In the genomic region with DNA sequence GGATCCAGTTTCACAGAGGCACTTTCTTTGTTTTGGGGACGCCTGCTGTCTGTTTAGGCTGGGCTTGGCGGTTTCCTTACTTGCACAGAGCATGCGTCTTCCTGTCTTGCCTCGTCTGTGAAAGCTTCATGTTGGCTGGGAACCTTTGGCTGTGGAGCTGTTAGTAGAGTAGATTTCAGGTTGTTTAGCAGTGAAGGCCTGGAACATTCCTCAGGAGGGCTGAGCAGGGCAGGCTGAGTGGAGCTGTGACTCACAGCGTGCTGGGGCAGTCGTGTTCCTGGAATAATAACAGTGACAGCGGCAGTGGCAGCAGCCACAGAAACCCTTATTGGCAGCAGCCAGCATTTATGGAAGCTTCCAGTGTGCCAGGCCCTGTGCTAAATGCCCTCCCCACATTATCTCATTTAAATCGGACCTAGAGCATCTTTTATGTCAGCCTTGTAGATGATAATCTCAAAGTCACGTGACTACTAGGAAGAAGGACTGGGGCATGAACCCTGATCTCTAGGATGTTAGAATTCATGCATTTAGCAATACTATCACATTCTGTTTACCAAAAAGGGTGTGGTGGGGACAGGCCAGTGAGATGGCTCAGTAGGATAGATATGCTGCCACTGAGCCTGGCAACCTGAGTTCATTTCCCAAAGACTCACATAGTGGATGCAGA, we compare ENCODE assay signal across 8 mouse cellular contexts. TPM values are rescaled to one million over a fixed set of nuclear protein-coding genes. Genes with fewer than 3 reads are reported as not detected.
DNase-seq lines count a peak whose midpoint lies in the region; ATAC-seq and TF ChIP-seq lines count a peak whose summit lies in the region.

No protein-coding gene starts in this region.

- 67% methylated on average over 9 of the region's 9 CpGs for WGBS in embryonic facial prominence, embryonic 10.5 days
- 91% methylated on average over 9 of the region's 9 CpGs for WGBS in thymus, adult 2 months
- 63% methylated on average over 9 of the region's 9 CpGs for WGBS in liver, embryonic 12.5 days (ENCODE audit: insufficient replicate concordance)

- DNase-seq in frontal cortex, postnatal 10 days (ENCODE audit: low spot score in 2 of 2): no peak
- DNase-seq in 3T3-L1 (ENCODE audit: low read depth, low spot score): peak; percentile 77
- DNase-seq in embryonic facial prominence, embryonic 10.5 days (ENCODE audit: low spot score): peak; percentile 10
- peak; percentile 22 to 25 for DNase-seq in layer of hippocampus, postnatal 10 days (ENCODE audit: low spot score in 2 of 2)
- no peak for DNase-seq in thymus, adult 2 months
- no peak for DNase-seq in spleen, adult 12 weeks (ENCODE audit: low spot score)

- no peak overlapping the region for H3K4me2 ChIP-seq in liver, embryonic 12.5 days

- no peaks in the 10 kb centered on the region for H3K27me3 ChIP-seq in embryonic facial prominence, embryonic 10.5 days (replicated peaks; ENCODE audit: low read depth, poor library complexity, severe bottlenecking)
- no peaks in the 10 kb centered on the region for H3K27me3 ChIP-seq in thymus, adult 2 months (ENCODE audit: control insufficient read depth, insufficient read depth, low read length)
- H3K27me3 ChIP-seq in liver, embryonic 12.5 days (replicated peaks): no peaks in the 10 kb centered on the region

- TF ChIP-seq CTCF in thymus, adult 2 months (IDR thresholded peaks at IDR 0.05; ENCODE audit: borderline replicate concordance, control insufficient read depth, extremely low read depth, insufficient read depth, low read length, poor library complexity): no peak

- no peak for TF ChIP-seq POLR2A in thymus, adult 2 months (IDR thresholded peaks at IDR 0.05; ENCODE audit: control insufficient read depth, extremely low read depth, insufficient read depth, low read length, poor library complexity)

- no peak overlapping the region for H3K9ac ChIP-seq in liver, embryonic 12.5 days

- no peak overlapping the region for H3K4me3 ChIP-seq in embryonic facial prominence, embryonic 10.5 days
- no peak overlapping the region for H3K4me3 ChIP-seq in thymus, adult 2 months (ENCODE audit: control insufficient read depth, insufficient read depth, low read length)
- no peak overlapping the region for H3K4me3 ChIP-seq in liver, embryonic 12.5 days

- peak overlapping the region; percentile 30; the same call in 1 of the 2 replicates for H3K27ac ChIP-seq in embryonic facial prominence, embryonic 10.5 days (replicated peaks)
- H3K27ac ChIP-seq in thymus, adult 2 months (ENCODE audit: control insufficient read depth, insufficient read depth, low read length): no peak overlapping the region
- H3K27ac ChIP-seq in liver, embryonic 12.5 days: no peak overlapping the region

- H3K4me1 ChIP-seq in embryonic facial prominence, embryonic 10.5 days: peaks cover 8% of the 10 kb centered on the region
- no peaks in the 10 kb centered on the region for H3K4me1 ChIP-seq in thymus, adult 2 months (replicated peaks; ENCODE audit: control insufficient read depth, insufficient read depth, low read length)
- no peaks in the 10 kb centered on the region for H3K4me1 ChIP-seq in liver, embryonic 12.5 days

- H3K9me3 ChIP-seq in embryonic facial prominence, embryonic 10.5 days: no peaks in the 10 kb centered on the region
- H3K9me3 ChIP-seq in liver, embryonic 12.5 days (replicated peaks): no peaks in the 10 kb centered on the region

- peak; percentile 87 for ATAC-seq in frontal cortex, adult (ENCODE audit: low TSS enrichment)
- no peak for ATAC-seq in liver, embryonic 12.5 days

- no peaks in the 10 kb centered on the region for H3K36me3 ChIP-seq in embryonic facial prominence, embryonic 10.5 days (replicated peaks)
- no peaks in the 10 kb centered on the region for H3K36me3 ChIP-seq in thymus, adult 2 months (ENCODE audit: control insufficient read depth, insufficient read depth, low read length)
- no peaks in the 10 kb centered on the region for H3K36me3 ChIP-seq in liver, embryonic 12.5 days

RNA-seq across cellular contexts. Expression of gene Mitf, which starts 41.5 kb away (rescaled TPM):
- polyA plus RNA-seq in embryonic facial prominence, embryonic 10.5 days (2016; fragmentation: Nextera tagmentation; extraction: Ambion mirVana): 2.1 and 2.6 TPM in 2 replicates
- 1 to 10 TPM; 3.7 to 3.9 TPM for total RNA-seq in layer of hippocampus, postnatal 10 days (2021)
- polyA plus RNA-seq in thymus, adult 2 months (2012; rRNA removed): 2.9 and 4.4 TPM in 2 replicates
- polyA plus RNA-seq in liver, embryonic 12.5 days (2016; fragmentation: Nextera tagmentation; extraction: Ambion mirVana): 0.38 and 0.60 TPM in 2 replicates

Comparison
In these comparisons a context has a peak if more than half of its experiments do, and no peak if none do; other contexts are left out.
1. DNase-seq: peak in 3T3-L1 (single experiment), embryonic facial prominence, embryonic 10.5 days (single experiment) and layer of hippocampus, postnatal 10 days (2 of 2); none in frontal cortex, postnatal 10 days (0 of 2), thymus, adult 2 months (single experiment) and spleen, adult 12 weeks (single experiment).